Mouse (Mus musculus): ENCODE data around the gene Eef2kmt. TPM values are rescaled to one million over a fixed set of nuclear protein-coding genes. Genes with fewer than 3 reads are reported as not detected.
"Not testable (repeated sequence)": the region's sequence is repeated elsewhere in the genome, so short reads cannot be mapped to it uniquely, and the experiment has no call there.

Gene Eef2kmt
- total RNA-seq (2021) = 10 to 100 TPM; 17.1 to 18.1 TPM
- long read RNA-seq, experiment 1, transcript Eef2kmt-201 (8 exons, 2,170 nt) = major isoform, 24 of 31 reads
- long read RNA-seq, experiment 1, partial matches to known transcripts = 1 of 31 reads
- long read RNA-seq, experiment 1, other reads (novel, unspliced or antisense) = 4 of 31 reads
- long read RNA-seq, experiment 2, transcript Eef2kmt-201 (8 exons, 2,170 nt) = major isoform, 27 of 42 reads
- long read RNA-seq, experiment 2, transcript Eef2kmt-204 (7 exons, 987 nt) = minor isoform, 8 of 42 reads
- long read RNA-seq, experiment 2, partial matches to known transcripts = 2 of 42 reads
- long read RNA-seq, experiment 2, other reads (novel, unspliced or antisense) = 5 of 42 reads

GRCm38 (mm10) chr16:5255779-5256496 lies at the start of gene Eef2kmt:
Gene Eef2kmt, minus strand, starts transcription at chr16:5255983.
- DNase-seq (ENCODE audit: low spot score in 2 of 2) = peak; percentile 95 to 98

- no peak for DNase-seq (ENCODE audit: low spot score in 2 of 2)
Measured at GRCm38 (mm10) chr16:5295238-5295637, 39.5 kb upstream of the Eef2kmt start.

GRCm38 (mm10) chr16:5285376-5285775 lies 29.6 kb upstream of the Eef2kmt start:
- no peak for DNase-seq (ENCODE audit: low spot score in 2 of 2)

GRCm38 (mm10) chr16:5282686-5283085 lies 26.9 kb upstream of the Eef2kmt start:
- DNase-seq (ENCODE audit: low spot score in 2 of 2) = no peak

- DNase-seq (ENCODE audit: low spot score in 2 of 2) = no peak
Measured at GRCm38 (mm10) chr16:5279571-5280222, 23.9 kb upstream of the Eef2kmt start.

GRCm38 (mm10) chr16:5272371-5272770 lies 16.6 kb upstream of the Eef2kmt start:
- DNase-seq (ENCODE audit: low spot score in 2 of 2) = no peak

GRCm38 (mm10) chr16:5271411-5272035 lies 15.7 kb upstream of the Eef2kmt start:
- no peak for DNase-seq (ENCODE audit: low spot score in 2 of 2)

GRCm38 (mm10) chr16:5263926-5264325 lies 8.1 kb upstream of the Eef2kmt start:
- DNase-seq (ENCODE audit: low spot score in 2 of 2) = no peak

- DNase-seq (ENCODE audit: low spot score in 2 of 2) = no peak
Measured at GRCm38 (mm10) chr16:5263156-5263555, 7.4 kb upstream of the Eef2kmt start.

GRCm38 (mm10) chr16:5255081-5255740 lies 572 bp downstream of the Eef2kmt start:
- no peak for DNase-seq (ENCODE audit: low spot score in 2 of 2)

GRCm38 (mm10) chr16:5254346-5255025 lies 1.3 kb downstream of the Eef2kmt start:
- peak; percentile 67 to 78 for DNase-seq (ENCODE audit: low spot score in 2 of 2)

- no peak for DNase-seq (ENCODE audit: low spot score in 2 of 2)
Measured at GRCm38 (mm10) chr16:5252260-5252659, 3.5 kb downstream of the Eef2kmt start.

- DNase-seq (ENCODE audit: low spot score in 2 of 2) = no peak
Measured at GRCm38 (mm10) chr16:5250891-5251290, 4.9 kb downstream of the Eef2kmt start.

- peak; percentile 46 to 57 for DNase-seq (ENCODE audit: low spot score in 2 of 2)
Measured at GRCm38 (mm10) chr16:5244411-5244810, 11.4 kb downstream of the Eef2kmt start.

GRCm38 (mm10) chr16:5242882-5243281 lies 12.9 kb downstream of the Eef2kmt start:
- DNase-seq (ENCODE audit: low spot score in 2 of 2) = no peak

- DNase-seq (ENCODE audit: low spot score in 2 of 2) = no peak
Measured at GRCm38 (mm10) chr16:5242355-5242754, 13.4 kb downstream of the Eef2kmt start.

GRCm38 (mm10) chr16:5233418-5234313 lies 22.1 kb downstream of the Eef2kmt start, which contains the start of gene Alg1:
Gene Alg1, plus strand, starts transcription at chr16:5233621.
- DNase-seq (ENCODE audit: low spot score in 2 of 2) = peak; percentile 94 to 95

- no peak for DNase-seq (ENCODE audit: low spot score in 2 of 2)
Measured at GRCm38 (mm10) chr16:5232982-5233381, 22.8 kb downstream of the Eef2kmt start.

- not testable (repeated sequence) for DNase-seq (ENCODE audit: low spot score in 2 of 2)
Measured at GRCm38 (mm10) chr16:5228103-5228502, 27.7 kb downstream of the Eef2kmt start.

Data from gastrocnemius, postnatal 4 days (tissue).